Mouse (Mus musculus): ENCODE results near the gene Dync1i2. TPM values are rescaled to one million over a fixed set of nuclear protein-coding genes. Genes with fewer than 3 reads are reported as not detected.

Gene Dync1i2
- 10 to 100 TPM; 65.8 to 67.4 TPM for total RNA-seq (2021)
- long read RNA-seq, experiment 1, transcript Dync1i2-201 (16 exons, 2,631 nt): major isoform, 59 of 110 reads
- long read RNA-seq, experiment 1, transcript Dync1i2-204 (16 exons, 2,466 nt): minor isoform, 33 of 110 reads
- long read RNA-seq, experiment 1, partial matches to known transcripts: 9 of 110 reads
- long read RNA-seq, experiment 1, other reads (novel, unspliced or antisense): 8 of 110 reads
- long read RNA-seq, experiment 2, transcript Dync1i2-201 (16 exons, 2,631 nt): major isoform, 64 of 119 reads
- long read RNA-seq, experiment 2, transcript Dync1i2-204 (16 exons, 2,466 nt): minor isoform, 34 of 119 reads
- long read RNA-seq, experiment 2, partial matches to known transcripts: 13 of 119 reads
- long read RNA-seq, experiment 2, other reads (novel, unspliced or antisense): 6 of 119 reads

GRCm38 (mm10) chr2:71211591-71212359 is at the start of gene Dync1i2:
Dync1i2 (plus strand) TSS chr2:71211706.
- intact Hi-C loops (cut with DNase I): no loop called here
- DNase-seq: peak; percentile 90 to 91

GRCm38 (mm10) chr2:71162831-71163621 is 48.5 kb upstream of the Dync1i2 start:
- intact Hi-C loops (cut with DNase I): no loop called here
- no peak for DNase-seq

- no peak for DNase-seq
- intact Hi-C loops (cut with DNase I): no loop called here
These were observed 44.3 kb upstream of the Dync1i2 start for GRCm38 (mm10) chr2:71167211-71167610.

GRCm38 (mm10) chr2:71168461-71169021 is 43.0 kb upstream of the Dync1i2 start:
- peak in 1 of 2 experiments; percentile 18 for DNase-seq
- intact Hi-C loops (cut with DNase I): no loop called here

- no peak for DNase-seq
- intact Hi-C loops (cut with DNase I): no loop called here
These were observed 38.5 kb upstream of the Dync1i2 start for GRCm38 (mm10) chr2:71173031-71173430.

- no peak for DNase-seq
- intact Hi-C loops (cut with DNase I): no loop called here
These were observed 34.9 kb upstream of the Dync1i2 start for GRCm38 (mm10) chr2:71176329-71177249.

GRCm38 (mm10) chr2:71177250-71177615 is 34.3 kb upstream of the Dync1i2 start:
- no peak for DNase-seq
- intact Hi-C loops (cut with DNase I): no loop called here

- no peak for DNase-seq
- intact Hi-C loops (cut with DNase I): no loop called here
These were observed 33.7 kb upstream of the Dync1i2 start for GRCm38 (mm10) chr2:71177760-71178159.

GRCm38 (mm10) chr2:71179716-71180115 is 31.8 kb upstream of the Dync1i2 start:
- DNase-seq: no peak
- intact Hi-C loops (cut with DNase I): no loop called here

- intact Hi-C loops (cut with DNase I): no loop called here
- DNase-seq: no peak
These were observed 30.8 kb upstream of the Dync1i2 start for GRCm38 (mm10) chr2:71180566-71181217.

- DNase-seq: no peak
- intact Hi-C loops (cut with DNase I): no loop called here
These were observed 23.6 kb upstream of the Dync1i2 start for GRCm38 (mm10) chr2:71187950-71188349.

GRCm38 (mm10) chr2:71188861-71189260 is 22.6 kb upstream of the Dync1i2 start:
- intact Hi-C loops (cut with DNase I): no loop called here
- DNase-seq: no peak

GRCm38 (mm10) chr2:71191391-71192194 is 19.9 kb upstream of the Dync1i2 start:
- intact Hi-C loops (cut with DNase I): no loop called here
- no peak for DNase-seq

- DNase-seq: no peak
- intact Hi-C loops (cut with DNase I): no loop called here
These were observed 19.2 kb upstream of the Dync1i2 start for GRCm38 (mm10) chr2:71192195-71192807.

GRCm38 (mm10) chr2:71194137-71194960 is 17.2 kb upstream of the Dync1i2 start:
- DNase-seq: no peak
- intact Hi-C loops (cut with DNase I): no loop called here

- DNase-seq: no peak
- intact Hi-C loops (cut with DNase I): no loop called here
These were observed 14.6 kb upstream of the Dync1i2 start for GRCm38 (mm10) chr2:71196947-71197346.

- intact Hi-C loops (cut with DNase I): no loop called here
- no peak for DNase-seq
These were observed 12.6 kb upstream of the Dync1i2 start for GRCm38 (mm10) chr2:71198907-71199306.
